ENCODE assay signal across 7 mouse cellular contexts in the genomic region with DNA sequence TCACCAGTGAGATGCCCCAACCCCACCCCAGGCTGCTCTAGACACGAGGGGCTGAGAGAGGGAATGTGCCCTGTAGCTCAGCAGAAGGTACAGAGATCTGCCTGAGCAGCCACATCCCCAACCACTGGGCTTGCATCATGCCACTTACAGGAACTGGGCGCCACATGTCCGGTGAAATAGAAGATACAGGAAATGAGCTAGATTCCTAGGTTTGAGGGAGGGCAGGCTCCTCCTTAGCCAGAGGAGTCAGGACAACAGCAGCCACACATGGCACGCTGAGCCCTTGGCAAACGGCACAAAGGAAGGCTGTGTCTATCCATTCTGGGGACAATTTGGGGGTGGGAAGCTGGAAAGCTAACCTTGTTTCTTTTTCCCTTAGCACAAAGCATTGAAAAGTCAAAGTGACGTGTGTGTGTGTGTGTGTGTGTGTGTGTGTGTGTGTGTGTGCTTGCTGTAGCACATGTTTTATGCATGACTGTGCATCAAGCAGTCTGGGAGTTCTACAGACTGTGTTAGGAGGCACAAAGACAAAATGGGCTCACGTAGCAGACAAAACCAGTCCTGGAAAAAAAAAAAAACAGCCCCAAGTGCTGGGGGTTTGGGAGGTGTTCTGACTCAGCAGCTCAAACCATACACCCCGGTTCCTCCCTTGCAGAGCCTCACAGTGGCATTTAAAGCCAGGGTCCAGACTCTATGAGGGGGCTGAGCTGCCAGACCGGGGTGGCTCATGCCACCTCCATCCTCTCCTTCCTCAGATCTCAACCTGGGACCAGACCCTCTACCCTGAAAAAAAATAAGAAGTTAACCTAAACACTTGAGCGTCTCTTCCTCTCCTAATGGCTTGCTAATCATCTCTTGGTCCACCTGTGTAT.
A peak's percentile ranks its signal among the peaks of the same experiment; 100 is the strongest.
DNase-seq lines count a peak whose midpoint lies in the region; ATAC-seq lines count a peak whose summit lies in the region.

No protein-coding gene starts in this region.

- no peak overlapping the region for H3K4me2 ChIP-seq in forebrain, embryonic 14.5 days (ENCODE audit: low read length)

- peak overlapping the region; percentile 39; the same call in 1 of the 2 replicates for H3K27ac ChIP-seq in forebrain, embryonic 14.5 days (ENCODE audit: low read depth, low read length)

- H3K4me3 ChIP-seq in forebrain, embryonic 14.5 days (ENCODE audit: low read depth, low read length) = no peak overlapping the region

- peak; percentile 76 for ATAC-seq in forebrain, embryonic 14.5 days

- H3K9me3 ChIP-seq in forebrain, embryonic 14.5 days (replicated peaks; ENCODE audit: control insufficient read depth, low read length) = no peaks in the 10 kb centered on the region

- H3K4me1 ChIP-seq in forebrain, embryonic 14.5 days (ENCODE audit: control insufficient read depth, insufficient read depth, low read length) = peaks cover 9% of the 10 kb centered on the region; the same call in 1 of the 2 replicates

- peak; percentile 50 for DNase-seq in 3T3-L1 (ENCODE audit: low read depth, low spot score)
- peak; percentile 93 for DNase-seq in Muller cell, postnatal 12 days (ENCODE audit: inconsistent ontology term)
- peak; percentile 76 for DNase-seq in forebrain, embryonic 14.5 days (ENCODE audit: low spot score)
- peak; percentile 38 for DNase-seq in kidney, postnatal 14 days
- peak; percentile 39 for DNase-seq in lung, postnatal 25 days (ENCODE audit: low spot score)
- peak; percentile 44 for DNase-seq in retina, embryonic 14.5 days (ENCODE audit: low spot score)
- no peak for DNase-seq in cerebellum, adult 8-10 months

- no peak overlapping the region for H3K9ac ChIP-seq in forebrain, embryonic 14.5 days (ENCODE audit: low read length)

- WGBS in forebrain, embryonic 14.5 days = 33% methylated on average over 10 of the region's 10 CpGs

- no peaks in the 10 kb centered on the region for H3K27me3 ChIP-seq in forebrain, embryonic 14.5 days (replicated peaks; ENCODE audit: control insufficient read depth, insufficient read depth, low read length)

- H3K36me3 ChIP-seq in forebrain, embryonic 14.5 days (ENCODE audit: control insufficient read depth, insufficient read depth, low read length) = no peaks in the 10 kb centered on the region
